Mouse (Mus musculus): Measurements from ENCODE around the gene Sigirr.

DNA sequence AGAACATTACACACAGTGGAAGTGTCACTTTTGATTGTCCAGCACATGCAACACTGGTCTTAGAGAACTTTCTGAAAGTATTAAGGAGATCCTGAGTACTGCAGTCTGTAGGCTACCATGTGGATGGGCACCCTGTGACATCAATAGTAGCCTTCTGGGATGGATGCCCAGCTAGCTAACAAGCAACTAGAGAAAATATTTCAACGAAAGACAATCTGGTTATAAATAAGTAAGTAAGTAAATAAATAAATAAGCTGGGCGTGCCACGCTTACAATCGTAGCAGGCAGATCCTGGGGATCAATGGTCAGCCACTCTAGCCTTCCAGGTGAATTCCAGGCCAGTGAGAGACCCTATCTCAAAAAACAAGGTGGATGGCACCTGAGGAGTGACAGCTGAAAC, 48.4 kb downstream of the Sigirr start:
- no peak for TF ChIP-seq CTCF (IDR thresholded peaks at IDR 0.05; ENCODE audit: low read depth)
- no peak for TF ChIP-seq EP300 (IDR thresholded peaks at IDR 0.05; ENCODE audit: low read depth)
